Mouse (Mus musculus) lung, postnatal 36 days (tissue): ENCODE measurements around the gene Hlf.
A peak's percentile ranks its signal among the peaks of the same experiment; 100 is the strongest.

Source experiments
- DNase-seq: peaks from one replicate; pipeline ENCODE4 v3.0.0; 2022; ENCODE audit warnings: mixed read lengths

Gene Hlf

GRCm38 (mm10) chr11:90390817-90391173 lies at the start of gene Hlf:
Gene Hlf (minus strand): TSS chr11:90390895.
- peak; percentile 91 for DNase-seq

- DNase-seq = no peak
These were observed 48.1 kb upstream of the Hlf start for GRCm38 (mm10) chr11:90438768-90439167.

GRCm38 (mm10) chr11:90425207-90425525 lies 34.5 kb upstream of the Hlf start:
- no peak for DNase-seq

GRCm38 (mm10) chr11:90424334-90425206 lies 33.9 kb upstream of the Hlf start:
- no peak for DNase-seq

GRCm38 (mm10) chr11:90423896-90424295 lies 33.2 kb upstream of the Hlf start:
- no peak for DNase-seq

GRCm38 (mm10) chr11:90419706-90420105 lies 29.0 kb upstream of the Hlf start:
- DNase-seq = no peak

- peak; percentile 98 for DNase-seq
These were observed 27.2 kb upstream of the Hlf start for GRCm38 (mm10) chr11:90417921-90418320.

- peak; percentile 10 for DNase-seq
These were observed 26.3 kb upstream of the Hlf start for GRCm38 (mm10) chr11:90417011-90417410.

GRCm38 (mm10) chr11:90398850-90399249 lies 8.2 kb upstream of the Hlf start:
- DNase-seq = no peak

- DNase-seq = no peak
These were observed 833 bp upstream of the Hlf start for GRCm38 (mm10) chr11:90391271-90392185.

- no peak for DNase-seq
These were observed 536 bp downstream of the Hlf start for GRCm38 (mm10) chr11:90389902-90390816.

GRCm38 (mm10) chr11:90389174-90389901 lies 1.4 kb downstream of the Hlf start:
- peak; percentile 56 for DNase-seq

- no peak for DNase-seq
These were observed 2.9 kb downstream of the Hlf start for GRCm38 (mm10) chr11:90387501-90388440.

GRCm38 (mm10) chr11:90382005-90382611 lies 8.6 kb downstream of the Hlf start:
- peak; percentile 75 for DNase-seq

- no peak for DNase-seq
These were observed 9.6 kb downstream of the Hlf start for GRCm38 (mm10) chr11:90381113-90381512.

- no peak for DNase-seq
These were observed 10.5 kb downstream of the Hlf start for GRCm38 (mm10) chr11:90380131-90380685.

- no peak for DNase-seq
These were observed 12.7 kb downstream of the Hlf start for GRCm38 (mm10) chr11:90378008-90378407.

- no peak for DNase-seq
These were observed 14.3 kb downstream of the Hlf start for GRCm38 (mm10) chr11:90376436-90376835.

GRCm38 (mm10) chr11:90371470-90372100 lies 19.1 kb downstream of the Hlf start:
- DNase-seq = no peak
